Mouse (Mus musculus): Measurements from ENCODE around the gene Spata31. TPM values are rescaled to one million over a fixed set of nuclear protein-coding genes. Genes with fewer than 3 reads are reported as not detected.

Gene Spata31
- total RNA-seq (2021) = not detected
- long read RNA-seq, experiment 1 = 0 reads
- long read RNA-seq, experiment 2 = 0 reads

DNA sequence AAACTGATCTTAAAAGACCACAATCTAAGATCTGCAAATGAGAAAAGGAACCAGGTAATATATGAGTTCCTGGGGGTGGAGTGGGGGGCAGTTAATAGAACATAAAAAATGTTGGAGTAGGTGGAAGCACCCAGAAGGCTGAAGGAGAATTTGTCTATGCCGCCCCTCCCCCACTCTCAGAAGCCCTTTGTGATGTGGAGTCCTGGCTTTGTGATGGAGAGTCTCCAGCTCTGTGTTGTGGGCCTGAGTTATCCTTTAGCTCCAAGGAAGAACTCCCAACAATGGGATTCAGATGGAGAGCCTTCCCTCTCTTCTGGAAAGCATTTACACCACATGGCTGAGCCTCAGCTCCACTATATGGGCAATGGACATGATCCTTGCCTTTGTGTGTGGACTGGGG, at the start of gene Spata31:
Gene Spata31 (plus strand): TSS at position 216 of the 400 bp plus-strand sequence.
- DNase-seq = no peak

DNA sequence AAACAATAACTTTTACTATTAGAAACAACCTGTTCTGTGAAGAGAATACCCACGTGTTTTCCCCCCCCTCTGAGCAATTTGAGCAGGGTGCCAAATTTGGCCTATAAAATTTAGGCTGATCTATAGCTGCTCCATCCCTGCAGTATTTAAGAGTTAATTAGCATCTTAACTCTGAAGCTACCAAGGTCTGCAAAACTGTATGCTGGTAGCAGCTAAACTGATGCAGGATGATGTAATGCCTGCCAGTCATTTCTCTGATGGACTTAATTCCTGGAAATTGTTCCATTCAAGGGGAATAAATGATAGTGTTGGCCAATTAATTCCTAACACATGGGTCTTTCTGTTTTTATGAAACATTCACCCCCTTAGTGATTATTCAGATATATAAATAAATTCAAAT, 14.1 kb upstream of the Spata31 start:
- DNase-seq = no peak

DNA sequence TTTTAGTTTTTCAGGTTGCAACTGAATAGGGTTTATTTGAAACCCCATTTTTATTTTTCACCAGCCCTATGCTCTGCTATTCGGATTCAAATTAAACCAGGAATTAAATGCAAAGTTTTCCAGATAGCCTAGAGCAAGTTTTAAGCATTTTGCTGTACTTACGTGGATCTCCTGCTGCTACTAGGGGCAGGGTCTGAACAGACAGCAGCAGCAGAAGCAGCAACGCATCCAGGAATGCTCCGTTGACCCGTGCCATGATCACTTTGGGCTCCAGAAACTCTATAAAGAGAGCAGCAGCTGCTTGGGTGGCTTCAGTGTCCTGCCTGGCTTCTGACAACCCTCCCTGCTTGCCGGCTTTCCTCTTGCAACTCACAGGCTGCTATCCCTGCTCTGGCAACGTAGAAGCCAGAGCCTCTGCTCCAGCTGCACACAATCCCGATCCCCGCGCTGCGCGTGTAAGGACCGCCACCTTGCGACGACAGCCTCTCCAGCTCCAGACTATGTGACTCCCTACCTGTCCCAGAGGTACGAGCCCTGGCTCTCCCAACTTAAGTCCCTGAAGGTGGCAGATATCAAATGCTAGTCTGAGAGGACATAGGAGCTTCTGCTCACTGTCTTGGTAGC, 13.5 kb upstream of the Spata31 start, which contains the start of gene Cntnap3:
Gene Cntnap3 (minus strand): TSS at position 371 of the 624 bp plus-strand sequence.
- DNase-seq = peak; percentile 55

Other genes with a start within 250 kb of the Spata31 start
- gene Cntnap3, start 13.5 kb upstream of the Spata31 start, total RNA-seq (2021) = under 1 TPM; 0.06 to 0.15 TPM
- gene Spata31d1c, start 115.7 kb downstream of the Spata31 start, total RNA-seq (2021) = not detected
- gene Prss47, start 135.4 kb downstream of the Spata31 start, total RNA-seq (2021) = not detected
- 10 to 100 TPM; 45.3 to 48.8 TPM for gene Mfsd14b, start 195.6 kb downstream of the Spata31 start, total RNA-seq (2021)
- not detected for gene Olfr465-ps1, start 220.7 kb downstream of the Spata31 start, total RNA-seq (2021)
- gene Olfr466, start 232.8 kb downstream of the Spata31 start, total RNA-seq (2021) = not detected

Data from adrenal gland, postnatal 10 days (tissue).